Mouse (Mus musculus) heart, postnatal 0 days (tissue): ENCODE measurements around the gene Bcl2l14. TPM values are rescaled to one million over a fixed set of nuclear protein-coding genes. Genes with fewer than 3 reads are reported as not detected.

ENCODE experiments used
- ATAC-seq: fragments of 200-750 bp; cut with Nextera tagmentation; 2 replicates; pipeline ENCODE4 v1.8.0; 2017; ENCODE audit warnings: low read depth, moderate number of reproducible peaks, moderate library complexity; ENCODE audit not compliant: insufficient read depth
- DNase-seq: peaks from one replicate; pipeline ENCODE4 v3.0.0-alpha.2; 2016; ENCODE audit warnings: low spot score
- H3K27ac ChIP-seq: fragments of 300-500 bp; sonication (generic); 2 replicates; pipeline ENCODE4 v1.5.1; 2014; ENCODE audit warnings: low read depth, mild to moderate bottlenecking
- H3K27me3 ChIP-seq: fragments of 300-500 bp; sonication (generic); 2 replicates; pipeline ENCODE4 v1.6.1; 2014; ENCODE audit warnings: low read length, mixed read lengths; ENCODE audit not compliant: control insufficient read depth, insufficient read depth
- H3K36me3 ChIP-seq: fragments of 300-500 bp; sonication (generic); replicated peaks from 2 replicates; pipeline ENCODE4 v1.6.1; 2014; ENCODE audit warnings: low read length, mixed read lengths; ENCODE audit not compliant: control insufficient read depth, insufficient read depth
- H3K4me1 ChIP-seq: fragments of 300-500 bp; sonication (generic); 2 replicates; pipeline ENCODE4 v1.6.1; 2014; ENCODE audit warnings: antibody characterized with exemption; ENCODE audit not compliant: control insufficient read depth, insufficient read depth
- H3K4me2 ChIP-seq: fragments of 300-500 bp; sonication (generic); 2 replicates; pipeline ENCODE4 v1.6.1; 2014; ENCODE audit warnings: low read depth, mild to moderate bottlenecking, low read length, moderate library complexity
- H3K4me3 ChIP-seq: fragments of 300-500 bp; sonication (generic); 2 replicates; pipeline ENCODE4 v1.5.1; 2014; ENCODE audit warnings: low read depth, low read length
- H3K9ac ChIP-seq: fragments of 300-500 bp; sonication (generic); replicated peaks from 2 replicates; pipeline ENCODE4 v1.6.1; 2014; ENCODE audit warnings: low read depth, low read length, mixed read lengths
- H3K9me3 ChIP-seq: fragments of 300-500 bp; sonication (generic); replicated peaks from 2 replicates; pipeline ENCODE4 v1.6.1; 2016; ENCODE audit warnings: low read length; ENCODE audit not compliant: control insufficient read depth
- CTCF ChIP-seq: IDR thresholded peaks from 2 replicates; pipeline ENCODE4 v1.5.1; 2016; ENCODE audit warnings: antibody characterized with exemption, control low read depth, low read depth
- EP300 ChIP-seq: IDR thresholded peaks from 2 replicates; pipeline ENCODE4 v1.6.1; 2016; ENCODE audit warnings: antibody characterized with exemption, low read depth
- WGBS: fragments of 180-500 bp; shearing (Covaris S2); extraction: QIAGEN DNeasy Blood & Tissue Kit; methylation state at CpG from one replicate; pipeline ENCODE4 v1.1.7; 2014; 5-methylcytosine and 5-hydroxymethylcytosine counted together
- polyA plus RNA-seq: library from polyadenylated mRNA; unstranded; fragments of >200 nt; fragmentation: Nextera tagmentation; extraction: Ambion mirVana; gene quantifications from 2 replicates; pipeline ENCODE4 v1.2.1, GENCODE M21; 2015
- total RNA-seq: library from RNA; depleted of rRNA; stranded (reverse); fragments of >200 nt; gene quantifications from 2 replicates; pipeline ENCODE4 v1.2.3, GENCODE M21; 2014; ENCODE audit warnings: low replicate concordance

The Bcl2l14 gene
- total and polyA plus RNA-seq, 2 experiments from 2014 or later, result 0.69 TPM; not detected in 1

- DNase-seq (peak; percentile 49), ATAC-seq (no peak)
- Histone ChIP-seq H3K4me2 (no peak overlapping the region), H3K27ac (no peak overlapping the region), H3K36me3 (no peaks in the 10 kb centered on the region), H3K4me1 (no peaks in the 10 kb centered on the region), H3K9ac (no peak overlapping the region), H3K4me3 (no peak overlapping the region), H3K9me3 (no peaks in the 10 kb centered on the region), H3K27me3 (no peaks in the 10 kb centered on the region)
- TF ChIP-seq CTCF, result peak; percentile 95
- no peak for TF ChIP-seq EP300
- 14% methylated on average over 11 of the region's 11 CpGs for WGBS
These were observed 6.7 kb upstream of the Bcl2l14 start for GRCm38 (mm10) chr6:134389248-134389891.

DNA sequence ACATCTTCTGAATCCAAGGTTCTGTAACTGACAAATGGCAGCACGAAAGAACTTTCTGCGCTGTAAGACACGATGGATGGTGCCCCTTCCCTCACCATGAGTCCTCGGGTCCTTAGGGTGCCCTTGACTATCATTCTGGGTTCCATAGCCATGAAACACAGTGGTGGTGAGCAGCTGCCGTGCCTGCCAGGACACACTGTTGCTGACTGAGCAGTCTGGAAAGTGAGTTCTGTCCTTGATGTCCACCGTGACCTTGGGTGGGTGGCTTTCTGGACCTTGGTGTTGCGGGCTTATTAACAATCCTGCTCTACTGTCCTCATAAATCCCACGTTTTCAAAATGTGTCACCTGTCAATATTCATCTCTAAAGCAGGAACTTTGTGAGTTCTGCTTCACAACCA lies 6.2 kb upstream of the Bcl2l14 start:
- DNase-seq (no peak), ATAC-seq (no peak)
- H3K27ac ChIP-seq, result no peak overlapping the region
- WGBS, result 54% methylated on average over 8 of the region's 8 CpGs
- no peaks in the 10 kb centered on the region for H3K36me3 ChIP-seq
- H3K4me3 ChIP-seq, result no peak overlapping the region
- H3K4me1 ChIP-seq, result no peaks in the 10 kb centered on the region
- no peaks in the 10 kb centered on the region for H3K27me3 ChIP-seq
- H3K9ac ChIP-seq, result no peak overlapping the region
- H3K9me3 ChIP-seq, result no peaks in the 10 kb centered on the region
- TF ChIP-seq CTCF (no peak), EP300 (no peak)
- H3K4me2 ChIP-seq, result no peak overlapping the region

DNA sequence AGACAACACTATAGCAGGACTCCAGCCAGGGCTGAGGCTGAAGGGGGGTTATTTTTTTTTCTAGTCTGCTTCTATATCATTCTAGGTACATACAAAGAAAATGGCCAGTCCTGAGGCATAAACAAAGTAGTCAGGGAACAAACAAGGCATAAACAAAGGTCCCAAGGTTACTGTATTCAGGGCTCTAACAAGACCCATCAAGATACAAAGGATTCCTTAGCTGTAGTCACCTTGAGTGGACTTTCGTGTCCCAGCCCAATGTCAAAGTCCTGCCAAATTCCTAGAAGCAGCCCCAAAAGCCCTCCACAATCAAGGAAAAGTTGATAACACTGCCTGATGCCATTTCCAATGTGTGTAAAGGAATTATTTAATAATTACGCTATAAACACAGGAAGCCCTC lies 5.3 kb upstream of the Bcl2l14 start:
- DNase-seq, result no peak
- TF ChIP-seq CTCF (no peak), EP300 (no peak)
- Histone ChIP-seq H3K4me2 (no peak overlapping the region), H3K4me1 (no peaks in the 10 kb centered on the region), H3K9me3 (no peaks in the 10 kb centered on the region), H3K27ac (no peak overlapping the region), H3K27me3 (no peaks in the 10 kb centered on the region), H3K9ac (no peak overlapping the region), H3K36me3 (no peaks in the 10 kb centered on the region), H3K4me3 (no peak overlapping the region)
- 68% methylated on average over 2 of the region's 2 CpGs for WGBS
- ATAC-seq, result no peak

GRCm38 (mm10) chr6:134402914-134403683 lies 7.0 kb downstream of the Bcl2l14 start:
- Histone ChIP-seq H3K4me3 (no peak overlapping the region), H3K27me3 (no peaks in the 10 kb centered on the region), H3K36me3 (no peaks in the 10 kb centered on the region), H3K4me1 (no peaks in the 10 kb centered on the region), H3K9me3 (no peaks in the 10 kb centered on the region), H3K4me2 (no peak overlapping the region), H3K9ac (no peak overlapping the region), H3K27ac (no peak overlapping the region)
- ATAC-seq (peak; percentile 8; the same call in 1 of the 2 replicates), DNase-seq (peak; percentile 28)
- TF ChIP-seq EP300 (no peak), CTCF (peak; percentile 66)
- 37% methylated on average over 16 of the region's 16 CpGs for WGBS

GRCm38 (mm10) chr6:134403684-134404070 lies 7.6 kb downstream of the Bcl2l14 start:
- Histone ChIP-seq H3K9ac (no peak overlapping the region), H3K27ac (no peak overlapping the region), H3K36me3 (no peaks in the 10 kb centered on the region), H3K27me3 (no peaks in the 10 kb centered on the region), H3K4me3 (no peak overlapping the region), H3K4me1 (no peaks in the 10 kb centered on the region), H3K9me3 (no peaks in the 10 kb centered on the region), H3K4me2 (no peak overlapping the region)
- no peak for DNase-seq
- ATAC-seq, result no peak
- 85% methylated on average over 9 of the region's 9 CpGs for WGBS
- TF ChIP-seq EP300 (no peak), CTCF (no peak)

- Histone ChIP-seq H3K9me3 (no peaks in the 10 kb centered on the region), H3K27me3 (no peaks in the 10 kb centered on the region), H3K4me2 (no peak overlapping the region), H3K4me3 (no peak overlapping the region), H3K9ac (no peak overlapping the region), H3K36me3 (no peaks in the 10 kb centered on the region), H3K27ac (no peak overlapping the region), H3K4me1 (no peaks in the 10 kb centered on the region)
- TF ChIP-seq CTCF (no peak), EP300 (no peak)
- no peak for DNase-seq
- no peak for ATAC-seq
- WGBS, result 46% methylated on average over 5 of the region's 5 CpGs
These were observed 11.1 kb downstream of the Bcl2l14 start for GRCm38 (mm10) chr6:134407226-134407625.
